In the genomic region with DNA sequence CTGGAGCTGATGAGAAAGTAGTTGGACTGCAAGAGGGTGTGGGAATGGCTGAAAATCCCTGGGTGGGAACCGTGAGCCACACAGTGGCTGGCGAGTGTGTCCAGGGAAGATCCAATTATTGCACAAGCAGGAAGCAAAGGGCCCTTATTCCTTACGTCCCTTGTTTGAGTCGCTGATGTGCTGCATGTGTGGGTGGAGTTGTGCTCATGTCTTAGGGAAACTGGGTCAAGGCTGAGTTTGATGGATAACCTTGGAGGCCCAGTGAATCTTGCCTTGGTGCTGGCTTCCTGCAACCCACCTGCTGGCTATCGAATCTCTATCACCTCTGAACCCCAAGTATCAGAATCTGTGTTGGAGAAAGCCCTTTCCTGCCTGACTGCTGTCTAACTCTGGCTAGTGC, we compare ENCODE assay signal across 16 mouse cellular contexts.
"Had no signal": no experiment of that assay in that cellular context is flagged by ENCODE, and none has a peak within 500 bp of the region (broad histone marks: within the 10 kb centered on the region; RNA-seq: fewer than 3 reads in every experiment).

No protein-coding gene starts in this region.

- H3K4me2 ChIP-seq: limb, embryonic 12.5 days; liver, embryonic 13.5 days; lung, embryonic 15.5 days; midbrain, embryonic 12.5 days; neural tube, embryonic 13.5 days had no signal

- H3K4me1 ChIP-seq: liver, embryonic 13.5 days had no signal

- DNase-seq: kidney, postnatal 4 days; liver; liver, embryonic 13.5 days; liver, postnatal 0 days; lung, postnatal 14 days; retina, postnatal 1 day; right cerebral cortex, postnatal 4 days; spleen, adult 18-20 months; thymus, adult 18-20 months; thymus, postnatal 14 days had no signal

- H3K27ac ChIP-seq: kidney, postnatal 0 days; limb, embryonic 12.5 days; liver, embryonic 13.5 days; lung, embryonic 15.5 days; midbrain, embryonic 12.5 days; neural tube, embryonic 13.5 days had no signal

- H3K9me3 ChIP-seq: limb, embryonic 12.5 days; liver, embryonic 13.5 days; lung, embryonic 15.5 days; midbrain, embryonic 12.5 days; neural tube, embryonic 13.5 days had no signal

- H3K27me3 ChIP-seq: limb, embryonic 12.5 days; liver, embryonic 13.5 days; lung, embryonic 15.5 days; neural tube, embryonic 13.5 days had no signal

- ATAC-seq: liver, postnatal 0 days; midbrain, embryonic 16.5 days had no signal

- H3K9ac ChIP-seq: limb, embryonic 12.5 days; liver, embryonic 13.5 days; liver, postnatal 0 days; lung, embryonic 15.5 days; midbrain, embryonic 12.5 days; neural tube, embryonic 13.5 days had no signal

- H3K36me3 ChIP-seq: limb, embryonic 12.5 days; liver, embryonic 13.5 days; lung, embryonic 15.5 days; midbrain, embryonic 12.5 days; neural tube, embryonic 13.5 days had no signal

- H3K4me3 ChIP-seq: limb, embryonic 12.5 days; liver, embryonic 13.5 days; lung, embryonic 15.5 days; midbrain, embryonic 12.5 days; neural tube, embryonic 13.5 days had no signal
